Mouse (Mus musculus): ENCODE data around the gene Syndig1l. TPM values are rescaled to one million over a fixed set of nuclear protein-coding genes. Genes with fewer than 3 reads are reported as not detected.

Syndig1l gene
- total and polyA plus RNA-seq, 2 experiments from 2014 or later: 15.7 to 32.0 TPM

DNA sequence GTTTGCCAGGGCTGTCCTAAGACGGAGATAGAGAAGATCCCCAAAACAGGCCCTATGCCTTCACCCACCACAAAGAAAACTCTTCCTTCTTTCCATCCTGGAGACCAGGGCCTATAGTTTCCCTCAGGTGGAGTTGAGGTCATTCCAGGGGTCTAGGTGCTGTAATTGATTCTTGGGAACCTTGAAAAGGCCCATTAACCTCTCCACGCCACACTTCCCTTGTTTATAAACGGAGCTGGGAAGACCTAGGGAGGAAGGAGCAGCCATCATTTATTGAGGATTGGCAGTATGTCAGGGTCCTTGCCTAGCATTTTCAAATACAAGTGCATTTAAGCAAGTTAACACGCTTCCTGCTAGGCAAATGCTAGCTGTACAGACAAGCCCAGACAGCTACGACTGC lies 28.8 kb upstream of the Syndig1l start:
- TF ChIP-seq CTCF (IDR thresholded peaks at IDR 0.05): no peak
- DNase-seq (ENCODE audit: low spot score) (no peak), ATAC-seq (ENCODE audit: low FRiP score) (no peak)
- Histone ChIP-seq H3K27me3 (ENCODE audit: insufficient read depth, low read length) (no peaks in the 10 kb centered on the region), H3K9ac (replicated peaks; ENCODE audit: low read length, poor library complexity, severe bottlenecking) (no peak overlapping the region), H3K4me1 (ENCODE audit: insufficient read depth, low read length) (no peaks in the 10 kb centered on the region), H3K27ac (ENCODE audit: low read depth, low read length) (no peak overlapping the region), H3K9me3 (ENCODE audit: low read length) (no peaks in the 10 kb centered on the region), H3K4me2 (ENCODE audit: low read depth, low read length, poor library complexity, severe bottlenecking) (no peak overlapping the region), H3K4me3 (ENCODE audit: low read depth, low read length) (no peak overlapping the region), H3K36me3 (ENCODE audit: insufficient read depth, low read length) (no peaks in the 10 kb centered on the region)
- 78% methylated on average over 5 of the region's 5 CpGs for WGBS

DNA sequence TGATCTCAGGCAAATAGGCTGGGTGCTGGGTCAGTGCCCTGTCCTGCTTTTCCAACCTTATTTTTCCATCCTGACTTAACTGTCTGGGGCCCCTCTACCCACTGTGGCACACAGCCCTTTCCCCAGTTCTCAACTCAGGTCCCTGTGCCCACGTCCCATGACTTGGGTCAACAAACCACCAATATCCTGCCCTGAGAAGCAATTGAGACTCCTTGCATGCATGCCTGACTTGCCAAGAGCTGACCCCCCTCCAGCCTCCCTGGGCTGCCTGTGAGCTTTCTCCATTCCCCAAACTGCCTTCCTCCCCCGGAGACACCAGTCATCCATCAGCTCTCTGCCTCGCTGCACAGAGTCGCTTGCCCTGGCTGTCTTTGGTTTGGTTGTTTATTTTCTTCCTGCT lies 28.4 kb upstream of the Syndig1l start:
- no peak for DNase-seq (ENCODE audit: low spot score)
- Histone ChIP-seq H3K4me1 (ENCODE audit: insufficient read depth, low read length) (no peaks in the 10 kb centered on the region), H3K9ac (replicated peaks; ENCODE audit: low read length, poor library complexity, severe bottlenecking) (no peak overlapping the region), H3K4me2 (ENCODE audit: low read depth, low read length, poor library complexity, severe bottlenecking) (no peak overlapping the region), H3K4me3 (ENCODE audit: low read depth, low read length) (no peak overlapping the region), H3K9me3 (ENCODE audit: low read length) (no peaks in the 10 kb centered on the region), H3K27me3 (ENCODE audit: insufficient read depth, low read length) (no peaks in the 10 kb centered on the region), H3K36me3 (ENCODE audit: insufficient read depth, low read length) (no peaks in the 10 kb centered on the region), H3K27ac (ENCODE audit: low read depth, low read length) (no peak overlapping the region)
- no peak for ATAC-seq (ENCODE audit: low FRiP score)
- 52% methylated on average over 4 of the region's 4 CpGs for WGBS
- TF ChIP-seq CTCF (IDR thresholded peaks at IDR 0.05): no peak

DNA sequence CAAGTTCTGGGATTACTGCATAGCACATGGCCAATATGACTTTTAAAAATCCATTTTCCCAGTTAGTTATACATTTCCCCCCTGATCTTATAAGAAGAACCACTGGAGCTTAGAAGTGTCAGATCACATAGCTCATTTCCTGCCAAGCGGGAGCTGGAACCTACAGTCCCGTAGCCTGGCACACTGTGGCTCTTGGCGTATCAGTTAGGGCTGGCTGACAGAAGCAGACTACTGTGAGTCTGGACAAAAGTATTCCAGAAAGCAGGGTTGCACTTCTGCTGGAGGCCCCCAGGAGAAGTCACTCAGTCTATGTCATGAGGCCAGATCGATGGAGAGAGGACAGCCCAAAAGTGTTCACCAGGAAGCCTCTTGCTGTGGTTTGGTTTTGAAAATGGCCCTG lies 27.8 kb upstream of the Syndig1l start:
- Histone ChIP-seq H3K27me3 (ENCODE audit: insufficient read depth, low read length) (no peaks in the 10 kb centered on the region), H3K4me1 (ENCODE audit: insufficient read depth, low read length) (no peaks in the 10 kb centered on the region), H3K9me3 (ENCODE audit: low read length) (no peaks in the 10 kb centered on the region), H3K27ac (ENCODE audit: low read depth, low read length) (no peak overlapping the region), H3K36me3 (ENCODE audit: insufficient read depth, low read length) (no peaks in the 10 kb centered on the region), H3K4me2 (ENCODE audit: low read depth, low read length, poor library complexity, severe bottlenecking) (no peak overlapping the region), H3K9ac (replicated peaks; ENCODE audit: low read length, poor library complexity, severe bottlenecking) (no peak overlapping the region), H3K4me3 (ENCODE audit: low read depth, low read length) (no peak overlapping the region)
- 83% methylated on average over 4 of the region's 4 CpGs for WGBS
- no peak for TF ChIP-seq CTCF (IDR thresholded peaks at IDR 0.05)
- ATAC-seq (ENCODE audit: low FRiP score) (no peak), DNase-seq (ENCODE audit: low spot score) (no peak)

DNA sequence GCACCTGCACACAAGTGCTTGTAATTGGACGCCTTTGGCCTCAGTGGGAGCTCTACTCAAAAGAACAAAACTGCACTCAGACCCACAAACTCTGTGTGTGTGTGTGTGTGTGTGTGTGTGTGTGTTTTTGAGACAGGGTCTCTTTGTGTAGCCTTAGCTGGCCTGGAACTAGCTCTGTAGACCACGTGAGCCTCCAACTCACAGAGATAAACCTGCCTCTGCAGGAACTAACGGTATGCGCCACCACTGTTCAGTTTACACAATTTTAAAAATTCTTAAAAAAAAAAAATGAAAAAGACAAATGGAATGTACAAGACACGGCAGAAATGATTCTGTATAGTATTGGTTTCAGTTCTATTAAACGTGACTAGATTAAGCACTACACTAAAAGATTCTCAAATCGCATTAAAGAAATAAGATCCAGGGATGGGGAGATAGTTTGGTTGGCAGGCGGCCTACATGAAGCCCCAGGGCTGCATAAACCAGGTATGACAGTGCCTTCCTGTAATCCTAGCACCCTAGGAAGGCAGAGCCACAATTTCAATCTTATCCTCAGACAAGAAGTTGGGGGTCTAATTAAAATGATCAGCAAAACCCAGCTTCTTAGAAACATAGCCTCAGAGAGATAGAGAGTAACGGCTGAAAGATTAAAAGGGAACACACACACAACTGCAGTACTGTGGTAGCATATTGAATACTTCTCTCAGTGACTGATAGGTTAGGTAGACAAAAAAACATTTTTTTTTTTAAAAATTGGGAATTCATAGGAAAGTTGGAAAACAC lies 20.0 kb upstream of the Syndig1l start:
- no peaks in the 10 kb centered on the region for H3K9me3 ChIP-seq (ENCODE audit: low read length)
- no peak overlapping the region for H3K4me2 ChIP-seq (ENCODE audit: low read depth, low read length, poor library complexity, severe bottlenecking)
- WGBS: 78% methylated on average over 9 of the region's 9 CpGs

DNA sequence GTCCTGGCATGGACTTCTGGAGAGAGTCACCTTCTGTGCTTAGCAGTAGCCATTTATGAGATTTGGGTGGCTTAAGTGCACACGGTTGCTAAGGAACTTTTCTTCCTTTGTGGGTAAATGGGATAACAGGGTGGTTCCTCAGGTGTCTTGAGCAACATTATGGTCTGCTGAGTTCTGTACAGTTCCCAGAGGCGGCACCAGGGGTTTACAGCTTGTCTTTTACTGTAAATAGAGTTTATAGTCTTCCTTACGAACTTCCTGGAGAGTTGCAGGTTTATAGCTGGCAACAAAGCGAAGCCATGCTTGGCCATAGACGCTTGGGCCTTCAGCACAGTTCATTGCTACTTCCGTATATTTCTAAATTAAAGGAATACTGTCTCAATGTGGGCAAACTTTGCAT lies 15.9 kb upstream of the Syndig1l start:
- ATAC-seq (ENCODE audit: low FRiP score) (no peak), DNase-seq (ENCODE audit: low spot score) (no peak)
- Histone ChIP-seq H3K36me3 (ENCODE audit: insufficient read depth, low read length) (no peaks in the 10 kb centered on the region), H3K27ac (ENCODE audit: low read depth, low read length) (no peak overlapping the region), H3K9me3 (ENCODE audit: low read length) (no peaks in the 10 kb centered on the region), H3K27me3 (ENCODE audit: insufficient read depth, low read length) (no peaks in the 10 kb centered on the region), H3K4me3 (ENCODE audit: low read depth, low read length) (no peak overlapping the region), H3K4me2 (ENCODE audit: low read depth, low read length, poor library complexity, severe bottlenecking) (no peak overlapping the region), H3K4me1 (ENCODE audit: insufficient read depth, low read length) (no peaks in the 10 kb centered on the region), H3K9ac (replicated peaks; ENCODE audit: low read length, poor library complexity, severe bottlenecking) (no peak overlapping the region)
- no peak for TF ChIP-seq CTCF (IDR thresholded peaks at IDR 0.05)
- 84% methylated on average over 6 of the region's 6 CpGs for WGBS

More for the DNA sequence above, 20.0 kb upstream of the Syndig1l start:
- no peaks in the 10 kb centered on the region for H3K27me3 ChIP-seq (ENCODE audit: insufficient read depth, low read length)
- no peak overlapping the region for H3K9ac ChIP-seq (replicated peaks; ENCODE audit: low read length, poor library complexity, severe bottlenecking)
- ATAC-seq (ENCODE audit: low FRiP score) (no peak), DNase-seq (ENCODE audit: low spot score) (no peak)
- TF ChIP-seq CTCF (IDR thresholded peaks at IDR 0.05): no peak
- no peaks in the 10 kb centered on the region for H3K4me1 ChIP-seq (ENCODE audit: insufficient read depth, low read length)
- H3K36me3 ChIP-seq (ENCODE audit: insufficient read depth, low read length): no peaks in the 10 kb centered on the region
- no peak overlapping the region for H3K27ac ChIP-seq (ENCODE audit: low read depth, low read length)
- no peak overlapping the region for H3K4me3 ChIP-seq (ENCODE audit: low read depth, low read length)

DNA sequence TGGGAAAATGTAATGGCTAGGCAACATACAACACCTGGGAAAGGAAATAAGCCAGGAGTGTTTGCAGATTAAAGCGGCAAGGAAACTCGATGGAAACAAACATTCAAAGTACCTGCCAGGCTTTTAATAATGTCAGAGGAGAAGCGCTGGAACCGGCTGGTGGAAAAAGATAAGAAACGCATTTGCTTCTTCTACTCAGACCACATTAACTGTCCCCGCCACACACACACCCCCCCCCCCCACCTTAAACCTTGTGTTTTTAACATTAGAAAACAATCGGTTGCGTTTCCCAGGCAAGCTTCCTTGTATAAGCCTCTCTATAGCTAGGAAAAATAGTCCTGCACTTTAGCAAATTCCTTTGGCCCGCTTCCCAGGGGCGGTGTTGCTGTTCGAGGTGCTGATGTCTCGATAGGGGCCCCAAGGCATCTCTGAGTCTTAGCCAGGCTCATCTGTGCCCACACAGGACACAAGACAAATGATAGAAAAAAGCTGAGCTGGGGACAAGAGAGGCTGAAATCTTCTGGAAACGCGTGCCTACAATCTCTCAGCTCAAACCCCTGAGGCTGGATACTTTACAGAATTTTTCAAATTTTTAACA lies 11.3 kb upstream of the Syndig1l start:
- Histone ChIP-seq H3K36me3 (ENCODE audit: insufficient read depth, low read length) (no peaks in the 10 kb centered on the region), H3K4me1 (ENCODE audit: insufficient read depth, low read length) (no peaks in the 10 kb centered on the region), H3K9me3 (ENCODE audit: low read length) (no peaks in the 10 kb centered on the region), H3K4me3 (ENCODE audit: low read depth, low read length) (no peak overlapping the region), H3K27ac (ENCODE audit: low read depth, low read length) (no peak overlapping the region), H3K4me2 (ENCODE audit: low read depth, low read length, poor library complexity, severe bottlenecking) (no peak overlapping the region), H3K9ac (replicated peaks; ENCODE audit: low read length, poor library complexity, severe bottlenecking) (no peak overlapping the region), H3K27me3 (ENCODE audit: insufficient read depth, low read length) (no peaks in the 10 kb centered on the region)
- WGBS: 30% methylated on average over 14 of the region's 14 CpGs
- ATAC-seq (ENCODE audit: low FRiP score): no peak
- TF ChIP-seq CTCF (IDR thresholded peaks at IDR 0.05): no peak
- DNase-seq (ENCODE audit: low spot score): no peak
